Mouse (Mus musculus) left cerebral cortex, postnatal 10 days (tissue): ENCODE results near the gene Gpsm3. TPM values are rescaled to one million over a fixed set of nuclear protein-coding genes. Genes with fewer than 3 reads are reported as not detected.
"Not testable (repeated sequence)": the region's sequence is repeated elsewhere in the genome, so short reads cannot be mapped to it uniquely, and the experiment has no call there.

ENCODE experiments used
- DNase-seq, 2 experiments: peaks; one replicate each; pipeline ENCODE4 v3.0.0; 2021 to 2022; ENCODE audit warnings: low spot score in 2 of 2, mixed read lengths in 1 of 2; ENCODE audit errors: extremely low spot score in 1 of 2
- intact Hi-C: fragments of 180-260 bp; cut with DNase I; formaldehyde crosslinking; loops from one replicate; pipeline ENCODE4 v1.15.1; 2025
- total RNA-seq, 2 experiments: library from RNA; stranded (reverse); gene quantifications; 2 replicates each; pipeline ENCODE4 v1.2.3; 2021

The Gpsm3 gene
- 1 to 10 TPM; 3.1 to 4.1 TPM for total RNA-seq

DNA sequence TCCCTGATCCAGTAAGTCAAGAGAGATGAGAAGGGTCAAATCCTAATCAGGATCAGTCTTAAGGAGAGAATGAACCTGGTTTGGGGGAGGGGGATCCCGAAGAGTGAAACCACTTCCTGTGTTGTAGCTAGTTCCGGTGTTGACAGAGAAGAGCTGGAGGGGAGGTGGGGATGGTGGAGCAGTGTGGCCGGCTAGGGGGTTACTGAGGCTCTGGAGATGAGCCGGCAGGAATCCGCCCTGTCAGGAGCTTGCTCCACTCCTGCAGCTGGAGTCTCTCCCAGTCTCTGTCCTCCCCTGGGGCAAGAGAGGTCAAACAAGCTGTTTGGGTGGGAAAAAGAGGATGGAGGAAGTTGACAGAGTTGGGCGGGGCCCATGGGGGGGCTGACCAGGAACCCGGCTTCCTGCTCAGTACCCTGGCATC is at the start of gene Gpsm3:
Gpsm3 (plus strand) TSS at position 126 of the 421 bp plus-strand sequence.
- DNase-seq, result peak in 1 of 2 experiments; percentile 83
- intact Hi-C loops, result no loop called here

- DNase-seq, intact Hi-C loops: not testable (repeated sequence)
These were observed 46.0 kb upstream of the Gpsm3 start for GRCm38 (mm10) chr17:34543567-34543966.

GRCm38 (mm10) chr17:34546797-34547196 is 42.8 kb upstream of the Gpsm3 start:
- intact Hi-C loops, result no loop called here
- DNase-seq, result no peak

DNA sequence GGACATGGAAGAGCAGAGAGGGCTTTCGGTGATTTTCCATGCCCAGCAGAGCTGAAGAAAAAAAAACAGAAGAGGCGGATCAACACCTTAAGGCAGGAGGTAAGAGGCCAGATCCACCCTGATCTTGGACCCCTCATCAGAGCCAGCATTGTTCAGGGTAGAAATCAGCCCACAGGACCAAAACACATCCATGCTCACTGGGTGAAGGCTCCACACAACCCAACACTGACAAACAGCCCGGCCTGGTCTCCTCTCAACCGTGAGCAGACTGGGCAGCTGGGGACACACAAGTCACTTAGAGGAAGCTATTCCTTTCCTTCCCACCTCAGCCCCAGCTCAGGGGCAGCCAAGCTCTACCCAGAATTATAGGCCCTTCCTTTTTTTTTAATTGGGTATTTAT is 42.0 kb upstream of the Gpsm3 start:
- no peak for DNase-seq
- intact Hi-C loops, result no loop called here

DNA sequence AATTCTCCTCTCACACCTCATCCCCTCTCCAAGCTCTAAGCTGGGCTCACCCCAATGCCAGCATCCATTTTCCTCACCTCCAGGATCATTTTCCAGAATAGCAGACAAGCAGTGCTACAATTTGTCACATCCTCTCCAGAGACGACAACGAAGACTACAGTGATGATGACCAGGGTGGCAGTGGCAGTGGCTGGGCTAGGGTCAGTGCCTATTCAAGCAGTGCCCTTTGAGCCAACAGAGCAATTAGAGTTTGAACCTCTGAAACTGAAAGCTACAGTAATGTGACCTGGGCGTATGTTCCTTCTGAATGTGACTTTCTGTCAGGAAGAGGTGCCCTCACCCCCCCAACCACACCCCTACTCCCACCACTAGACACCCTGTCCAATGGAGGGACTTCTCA is 40.5 kb upstream of the Gpsm3 start:
- intact Hi-C loops, result no loop called here
- DNase-seq, result no peak

DNA sequence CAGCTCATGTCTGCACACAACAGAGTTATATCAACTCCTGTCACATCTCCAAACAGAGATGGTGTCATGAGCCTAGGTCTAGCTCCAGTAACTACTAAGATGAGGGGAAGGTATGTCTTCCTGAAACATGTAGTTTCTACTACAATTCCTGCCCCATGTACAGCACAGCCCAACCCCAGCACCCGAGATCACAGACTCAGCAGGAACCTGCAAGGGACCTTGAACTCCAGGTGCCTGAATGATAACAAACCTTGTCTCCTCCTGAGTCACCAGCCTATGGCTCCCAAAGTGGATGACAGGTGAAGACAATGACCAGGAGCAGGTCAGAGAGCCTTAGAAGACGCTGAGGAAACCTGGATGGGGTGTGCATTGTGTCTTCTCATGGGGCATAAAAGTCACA is 39.8 kb upstream of the Gpsm3 start:
- DNase-seq, result no peak
- intact Hi-C loops, result no loop called here

DNA sequence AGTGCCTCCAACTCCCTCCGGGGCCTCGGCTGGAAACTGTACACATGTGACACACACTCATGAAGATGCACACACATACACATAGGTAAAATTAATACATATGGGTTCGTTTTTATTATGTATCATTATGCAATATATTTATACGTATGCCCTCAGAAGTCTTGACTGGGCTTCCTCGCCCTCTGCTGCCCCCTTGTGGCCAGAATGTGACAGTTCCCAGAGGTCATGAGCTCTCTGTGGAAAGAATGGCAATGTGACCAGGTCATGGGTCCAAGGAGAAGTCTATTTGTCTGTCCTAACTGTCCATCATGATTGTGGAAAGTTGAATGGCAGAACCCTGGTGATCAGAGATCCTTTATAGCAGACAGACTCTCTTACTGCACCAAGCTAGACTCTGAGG is 34.1 kb upstream of the Gpsm3 start:
- intact Hi-C loops, result loop anchor here (5.0 kb wide), 1 partner anchor 113 kb away; no protein-coding TSS in a partner anchor

GRCm38 (mm10) chr17:34556406-34556805 is 33.2 kb upstream of the Gpsm3 start:
- intact Hi-C loops, result loop anchor here (5.0 kb wide), 1 partner anchor 114 kb away; no protein-coding TSS in a partner anchor
- DNase-seq, result no peak

More for the DNA sequence above, 34.1 kb upstream of the Gpsm3 start:
- DNase-seq, result peak in 1 of 2 experiments; percentile 75

DNA sequence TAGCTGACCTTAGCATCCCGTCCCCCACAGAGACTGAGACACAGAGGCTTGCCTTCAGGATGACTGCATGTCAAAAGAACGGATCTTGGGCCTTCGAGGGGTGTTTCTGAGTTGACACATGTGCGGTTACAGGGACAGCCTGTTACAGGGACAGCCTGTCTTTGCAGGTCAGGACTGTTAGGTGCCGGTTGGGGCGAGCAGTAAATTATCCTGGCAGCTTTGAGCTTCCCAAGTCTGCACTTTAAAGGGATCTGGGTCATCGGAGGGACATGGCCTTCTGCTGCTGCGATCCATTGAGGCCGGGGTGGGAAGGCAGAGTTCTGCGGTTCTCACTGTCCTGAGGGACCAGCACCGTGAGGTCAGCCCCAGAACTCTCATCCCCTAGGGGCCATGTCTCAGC is 32.2 kb upstream of the Gpsm3 start:
- no peak for DNase-seq
- intact Hi-C loops, result loop anchor here (5.0 kb wide), 1 partner anchor 115 kb away; no protein-coding TSS in a partner anchor

- intact Hi-C loops, result loop anchor here (5.0 kb wide), 1 partner anchor 117 kb away; no protein-coding TSS in a partner anchor
These were observed 30.5 kb upstream of the Gpsm3 start for GRCm38 (mm10) chr17:34559116-34559515.

GRCm38 (mm10) chr17:34559895-34560294 is 29.7 kb upstream of the Gpsm3 start:
- intact Hi-C loops, result loop anchor here (5.0 kb wide), 1 partner anchor 118 kb away; no protein-coding TSS in a partner anchor
- no peak for DNase-seq

More at GRCm38 (mm10) chr17:34559116-34559515, 30.5 kb upstream of the Gpsm3 start:
- DNase-seq, result no peak

GRCm38 (mm10) chr17:34560438-34560837 is 29.2 kb upstream of the Gpsm3 start:
- no peak for DNase-seq
- intact Hi-C loops, result no loop called here

- intact Hi-C loops, result no loop called here
- DNase-seq, result no peak
These were observed 28.4 kb upstream of the Gpsm3 start for GRCm38 (mm10) chr17:34561200-34561599.

DNA sequence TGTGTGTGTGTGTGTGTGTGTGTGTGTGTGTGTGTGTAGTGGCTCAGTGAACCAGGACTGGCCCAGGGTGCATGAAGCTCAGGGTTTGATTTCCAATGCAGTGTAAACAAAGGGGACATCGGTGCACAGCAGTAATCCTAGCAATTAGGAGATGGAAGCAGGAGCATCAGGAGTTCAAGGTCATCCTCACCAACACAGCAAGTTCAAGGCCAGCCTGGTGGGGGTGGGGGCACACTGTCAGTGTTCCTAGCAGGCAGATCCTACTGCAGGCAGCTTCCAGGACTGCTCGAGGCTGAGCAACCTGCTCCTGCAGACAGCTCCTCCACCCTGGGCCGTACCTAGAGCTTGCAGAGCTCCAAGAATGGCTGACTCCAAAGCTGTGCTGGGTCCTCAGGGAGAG is 27.0 kb upstream of the Gpsm3 start:
- intact Hi-C loops, result no loop called here
- no peak for DNase-seq

- intact Hi-C loops, result no loop called here
These were observed 26.3 kb upstream of the Gpsm3 start for GRCm38 (mm10) chr17:34563354-34563753.

DNA sequence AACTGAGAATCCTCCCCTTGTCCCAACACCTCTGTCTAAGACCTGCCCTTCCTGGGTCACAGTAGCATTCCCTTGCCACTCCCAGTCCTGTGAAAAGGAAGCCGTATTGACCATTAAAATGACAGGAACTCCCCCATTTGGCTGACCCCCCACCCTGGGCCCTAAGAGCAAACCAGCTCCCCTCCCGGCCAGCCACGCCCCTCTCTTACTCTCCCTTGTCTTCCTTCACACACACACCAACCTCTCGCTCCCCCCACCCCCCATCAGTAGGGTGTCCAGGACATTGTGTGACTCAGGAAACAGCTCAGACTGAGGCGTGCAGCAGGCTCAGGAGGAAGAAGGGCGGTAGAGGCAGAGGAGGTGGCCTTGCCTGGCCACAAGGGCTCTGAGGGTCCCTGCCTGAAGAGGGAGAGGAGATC is 25.6 kb upstream of the Gpsm3 start, which contains the start of gene Notch4:
Notch4 (plus strand) TSS at position 266 of the 419 bp plus-strand sequence.
- intact Hi-C loops, result no loop called here

More at GRCm38 (mm10) chr17:34563354-34563753, 26.3 kb upstream of the Gpsm3 start:
- DNase-seq, result no peak

GRCm38 (mm10) chr17:34564796-34565195 is 24.8 kb upstream of the Gpsm3 start:
- intact Hi-C loops, result no loop called here
- peak in 1 of 2 experiments; percentile 83 for DNase-seq

More for the DNA sequence above, 25.6 kb upstream of the Gpsm3 start, which contains the start of gene Notch4:
- peak in 1 of 2 experiments; percentile 73 for DNase-seq

DNA sequence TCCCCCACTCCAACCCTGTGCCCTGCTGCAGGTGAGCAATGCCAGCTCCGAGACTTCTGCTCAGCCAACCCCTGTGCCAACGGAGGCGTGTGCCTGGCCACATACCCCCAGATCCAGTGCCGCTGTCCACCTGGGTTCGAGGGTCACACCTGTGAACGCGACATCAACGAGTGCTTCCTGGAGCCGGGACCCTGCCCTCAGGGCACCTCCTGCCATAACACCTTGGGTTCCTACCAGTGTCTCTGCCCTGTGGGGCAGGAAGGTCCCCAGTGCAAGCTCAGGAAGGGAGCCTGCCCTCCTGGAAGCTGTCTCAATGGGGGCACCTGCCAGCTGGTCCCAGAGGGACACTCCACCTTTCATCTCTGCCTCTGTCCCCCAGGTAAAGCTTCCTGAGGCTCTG is 22.3 kb upstream of the Gpsm3 start:
- DNase-seq, result no peak
- intact Hi-C loops, result no loop called here

- no peak for DNase-seq
- intact Hi-C loops, result no loop called here
These were observed 21.2 kb upstream of the Gpsm3 start for GRCm38 (mm10) chr17:34568421-34568820.

- intact Hi-C loops, result no loop called here
- DNase-seq, result no peak
These were observed 19.7 kb upstream of the Gpsm3 start for GRCm38 (mm10) chr17:34569919-34570318.

- intact Hi-C loops, result no loop called here
These were observed 17.7 kb upstream of the Gpsm3 start for GRCm38 (mm10) chr17:34571875-34572274.

More at GRCm38 (mm10) chr17:34571875-34572274, 17.7 kb upstream of the Gpsm3 start:
- DNase-seq, result no peak
